Mouse (Mus musculus): ENCODE data around the gene Chd4. TPM values are rescaled to one million over a fixed set of nuclear protein-coding genes. Genes with fewer than 3 reads are reported as not detected.

Chd4 gene
- polyA plus RNA-seq, 1 experiment from 2014 or later: 66.6 TPM

- H3K4me2 ChIP-seq (ENCODE audit: low read length): peak overlapping the region; percentile 60
- no peaks in the 10 kb centered on the region for H3K9me3 ChIP-seq (ENCODE audit: control insufficient read depth, low read length)
- H3K27me3 ChIP-seq (replicated peaks; ENCODE audit: control insufficient read depth, insufficient read depth, low read length): no peaks in the 10 kb centered on the region
- no peaks in the 10 kb centered on the region for H3K36me3 ChIP-seq (ENCODE audit: control insufficient read depth, insufficient read depth, low read length)
- peak overlapping the region; percentile 60 for H3K9ac ChIP-seq (ENCODE audit: low read depth, low read length)
- peak overlapping the region; percentile 95 for H3K27ac ChIP-seq (ENCODE audit: low read depth, low read length)
- peaks cover 23% of the 10 kb centered on the region for H3K4me1 ChIP-seq (ENCODE audit: control insufficient read depth, insufficient read depth, low read depth, low read length)
- peak overlapping the region; percentile 12; the same call in 1 of the 2 replicates for H3K4me3 ChIP-seq (ENCODE audit: low read length)
- peak; percentile 89 for ATAC-seq
- under 1% methylated on average over 20 of the region's 20 CpGs for WGBS
Measured at GRCm38 (mm10) chr6:125088561-125089321, 7.0 kb upstream of the Chd4 start.

GRCm38 (mm10) chr6:125089521-125090321 is 6.1 kb upstream of the Chd4 start:
- Histone ChIP-seq H3K36me3 (ENCODE audit: control insufficient read depth, insufficient read depth, low read length) (no peaks in the 10 kb centered on the region), H3K4me2 (ENCODE audit: low read length) (peak overlapping the region; percentile 60), H3K4me3 (ENCODE audit: low read length) (peak overlapping the region; percentile 13), H3K9ac (ENCODE audit: low read depth, low read length) (peak overlapping the region; percentile 60), H3K9me3 (ENCODE audit: control insufficient read depth, low read length) (no peaks in the 10 kb centered on the region), H3K27ac (ENCODE audit: low read depth, low read length) (peak overlapping the region; percentile 95), H3K4me1 (ENCODE audit: control insufficient read depth, insufficient read depth, low read depth, low read length) (peaks cover 23% of the 10 kb centered on the region), H3K27me3 (replicated peaks; ENCODE audit: control insufficient read depth, insufficient read depth, low read length) (no peaks in the 10 kb centered on the region)
- peak; percentile 66 for ATAC-seq
- WGBS: 3% methylated on average over 15 of the region's 15 CpGs

- 47% methylated on average over 10 of the region's 10 CpGs for WGBS
- peak overlapping the region; percentile 60 for H3K4me2 ChIP-seq (ENCODE audit: low read length)
- H3K9me3 ChIP-seq (ENCODE audit: control insufficient read depth, low read length): no peaks in the 10 kb centered on the region
- H3K9ac ChIP-seq (ENCODE audit: low read depth, low read length): peak overlapping the region; percentile 60; the same call in 1 of the 2 replicates
- H3K4me3 ChIP-seq (ENCODE audit: low read length): no peak overlapping the region
- H3K27ac ChIP-seq (ENCODE audit: low read depth, low read length): peak overlapping the region; percentile 95
- peak; percentile 3; the same call in 1 of the 2 replicates for ATAC-seq
- H3K27me3 ChIP-seq (replicated peaks; ENCODE audit: control insufficient read depth, insufficient read depth, low read length): no peaks in the 10 kb centered on the region
- peaks cover 24% of the 10 kb centered on the region for H3K4me1 ChIP-seq (ENCODE audit: control insufficient read depth, insufficient read depth, low read depth, low read length)
- H3K36me3 ChIP-seq (ENCODE audit: control insufficient read depth, insufficient read depth, low read length): no peaks in the 10 kb centered on the region
Measured at GRCm38 (mm10) chr6:125090341-125091085, 5.3 kb upstream of the Chd4 start.

- Histone ChIP-seq H3K9me3 (ENCODE audit: control insufficient read depth, low read length) (no peaks in the 10 kb centered on the region), H3K4me1 (ENCODE audit: control insufficient read depth, insufficient read depth, low read depth, low read length) (peaks cover 28% of the 10 kb centered on the region), H3K27ac (ENCODE audit: low read depth, low read length) (no peak overlapping the region), H3K4me3 (ENCODE audit: low read length) (no peak overlapping the region), H3K36me3 (ENCODE audit: control insufficient read depth, insufficient read depth, low read length) (no peaks in the 10 kb centered on the region), H3K27me3 (replicated peaks; ENCODE audit: control insufficient read depth, insufficient read depth, low read length) (no peaks in the 10 kb centered on the region), H3K9ac (ENCODE audit: low read depth, low read length) (no peak overlapping the region), H3K4me2 (ENCODE audit: low read length) (no peak overlapping the region)
- no peak for ATAC-seq
- WGBS: 94% methylated on average over 5 of the region's 5 CpGs
Measured at GRCm38 (mm10) chr6:125092372-125092771, 3.4 kb upstream of the Chd4 start.

GRCm38 (mm10) chr6:125094843-125095242 is 938 bp upstream of the Chd4 start:
- peaks cover 40% of the 10 kb centered on the region for H3K4me1 ChIP-seq (ENCODE audit: control insufficient read depth, insufficient read depth, low read depth, low read length)
- H3K36me3 ChIP-seq (ENCODE audit: control insufficient read depth, insufficient read depth, low read length): no peaks in the 10 kb centered on the region
- no peak for ATAC-seq
- no peak overlapping the region for H3K4me3 ChIP-seq (ENCODE audit: low read length)
- WGBS: 65% methylated on average over 3 of the region's 3 CpGs
- H3K27ac ChIP-seq (ENCODE audit: low read depth, low read length): peak overlapping the region; percentile 95; the same call in 1 of the 2 replicates
- H3K27me3 ChIP-seq (replicated peaks; ENCODE audit: control insufficient read depth, insufficient read depth, low read length): no peaks in the 10 kb centered on the region
- no peak overlapping the region for H3K4me2 ChIP-seq (ENCODE audit: low read length)
- H3K9ac ChIP-seq (ENCODE audit: low read depth, low read length): no peak overlapping the region
- H3K9me3 ChIP-seq (ENCODE audit: control insufficient read depth, low read length): no peaks in the 10 kb centered on the region

- Histone ChIP-seq H3K9ac (ENCODE audit: low read depth, low read length) (peak overlapping the region; percentile 95), H3K9me3 (ENCODE audit: control insufficient read depth, low read length) (no peaks in the 10 kb centered on the region), H3K27me3 (replicated peaks; ENCODE audit: control insufficient read depth, insufficient read depth, low read length) (no peaks in the 10 kb centered on the region), H3K27ac (ENCODE audit: low read depth, low read length) (peak overlapping the region; percentile 95), H3K4me2 (ENCODE audit: low read length) (peak overlapping the region; percentile 91), H3K4me1 (ENCODE audit: control insufficient read depth, insufficient read depth, low read depth, low read length) (peaks cover 35% of the 10 kb centered on the region), H3K4me3 (ENCODE audit: low read length) (peak overlapping the region; percentile 86), H3K36me3 (ENCODE audit: control insufficient read depth, insufficient read depth, low read length) (peaks cover 12% of the 10 kb centered on the region)
- WGBS: 0% methylated on average over 20 of the region's 32 CpGs
- no peak for ATAC-seq
Measured at GRCm38 (mm10) chr6:125096279-125096596, 457 bp downstream of the Chd4 start.

- Histone ChIP-seq H3K36me3 (ENCODE audit: control insufficient read depth, insufficient read depth, low read length) (peaks cover 17% of the 10 kb centered on the region), H3K4me3 (ENCODE audit: low read length) (peak overlapping the region; percentile 86), H3K4me1 (ENCODE audit: control insufficient read depth, insufficient read depth, low read depth, low read length) (peaks cover 35% of the 10 kb centered on the region), H3K9ac (ENCODE audit: low read depth, low read length) (peak overlapping the region; percentile 95), H3K27ac (ENCODE audit: low read depth, low read length) (peak overlapping the region; percentile 95), H3K9me3 (ENCODE audit: control insufficient read depth, low read length) (no peaks in the 10 kb centered on the region), H3K4me2 (ENCODE audit: low read length) (peak overlapping the region; percentile 91), H3K27me3 (replicated peaks; ENCODE audit: control insufficient read depth, insufficient read depth, low read length) (no peaks in the 10 kb centered on the region)
- peak; percentile 48 for ATAC-seq
- WGBS: 0% methylated on average over 40 of the region's 44 CpGs
Measured at GRCm38 (mm10) chr6:125096597-125097345, 990 bp downstream of the Chd4 start.

GRCm38 (mm10) chr6:125097346-125097689 is 1.5 kb downstream of the Chd4 start:
- H3K27me3 ChIP-seq (replicated peaks; ENCODE audit: control insufficient read depth, insufficient read depth, low read length): no peaks in the 10 kb centered on the region
- peak overlapping the region; percentile 95 for H3K9ac ChIP-seq (ENCODE audit: low read depth, low read length)
- peak overlapping the region; percentile 86 for H3K4me3 ChIP-seq (ENCODE audit: low read length)
- H3K4me2 ChIP-seq (ENCODE audit: low read length): peak overlapping the region; percentile 91
- peak overlapping the region; percentile 95 for H3K27ac ChIP-seq (ENCODE audit: low read depth, low read length)
- H3K9me3 ChIP-seq (ENCODE audit: control insufficient read depth, low read length): no peaks in the 10 kb centered on the region
- peaks cover 20% of the 10 kb centered on the region for H3K36me3 ChIP-seq (ENCODE audit: control insufficient read depth, insufficient read depth, low read length)
- 1% methylated on average over 12 of the region's 12 CpGs for WGBS
- peak; percentile 5 for ATAC-seq
- H3K4me1 ChIP-seq (ENCODE audit: control insufficient read depth, insufficient read depth, low read depth, low read length): peaks cover 35% of the 10 kb centered on the region
